Mouse (Mus musculus) hindbrain, embryonic 12.5 days (tissue): ENCODE data around the gene Lmnb2. TPM values are rescaled to one million over a fixed set of nuclear protein-coding genes. Genes with fewer than 3 reads are reported as not detected.

Experiments used
- ATAC-seq: fragments of 200-750 bp; cut with Nextera tagmentation; 2 replicates; pipeline ENCODE4 v1.8.0; 2017; ENCODE audit warnings: moderate TSS enrichment; ENCODE audit not compliant: low FRiP score
- H3K27ac ChIP-seq: fragments of 300-500 bp; sonication (generic); 2 replicates; pipeline ENCODE4 v1.5.1; 2016; ENCODE audit warnings: mild to moderate bottlenecking
- H3K27me3 ChIP-seq: fragments of 300-500 bp; sonication (generic); 2 replicates; pipeline ENCODE4 v1.6.1; 2016; ENCODE audit warnings: mild to moderate bottlenecking
- H3K36me3 ChIP-seq: fragments of 300-500 bp; sonication (generic); 2 replicates; pipeline ENCODE4 v1.6.1; 2016; ENCODE audit warnings: mild to moderate bottlenecking
- H3K4me1 ChIP-seq: fragments of 300-500 bp; sonication (generic); 2 replicates; pipeline ENCODE4 v1.6.1; 2016
- H3K4me2 ChIP-seq: fragments of 300-500 bp; sonication (generic); replicated peaks from 2 replicates; pipeline ENCODE4 v1.6.1; 2016; ENCODE audit warnings: mild to moderate bottlenecking
- H3K4me3 ChIP-seq: fragments of 300-500 bp; sonication (generic); 2 replicates; pipeline ENCODE4 v1.5.1; 2016; ENCODE audit warnings: mild to moderate bottlenecking
- H3K9ac ChIP-seq: fragments of 300-500 bp; sonication (generic); 2 replicates; pipeline ENCODE4 v1.6.1; 2016; ENCODE audit warnings: mild to moderate bottlenecking, moderate library complexity
- H3K9me3 ChIP-seq: fragments of 300-500 bp; sonication (generic); replicated peaks from 2 replicates; pipeline ENCODE4 v1.6.1; 2016; ENCODE audit warnings: mild to moderate bottlenecking
- WGBS: fragments of 180-500 bp; shearing (Covaris S2); methylation state at CpG from one replicate; pipeline ENCODE4 v1.1.7; 2016; 5-methylcytosine and 5-hydroxymethylcytosine counted together
- polyA plus RNA-seq: library from polyadenylated mRNA; unstranded; fragments of >200 nt; fragmentation: Nextera tagmentation; extraction: Ambion mirVana; gene quantifications from 2 replicates; pipeline ENCODE4 v1.2.1, GENCODE M21; 2016

Gene Lmnb2
- polyA plus RNA-seq, 1 experiment from 2014 or later: 56.8 TPM

GRCm38 (mm10) chr10:80901409-80902272, 16.4 kb downstream of the Lmnb2 start:
- no peaks in the 10 kb centered on the region for H3K9me3 ChIP-seq
- H3K27ac ChIP-seq: peak overlapping the region; percentile 69
- H3K4me2 ChIP-seq: peak overlapping the region; percentile 28
- ATAC-seq: no peak; the same call in 1 of the 2 replicates
- no peaks in the 10 kb centered on the region for H3K27me3 ChIP-seq
- H3K4me1 ChIP-seq: peaks cover 20% of the 10 kb centered on the region
- peak overlapping the region; percentile 15; the same call in 1 of the 2 replicates for H3K9ac ChIP-seq
- WGBS: 91% methylated on average over 19 of the region's 19 CpGs
- peaks cover 68% of the 10 kb centered on the region for H3K36me3 ChIP-seq
- no peak overlapping the region for H3K4me3 ChIP-seq

GRCm38 (mm10) chr10:80900318-80901247, 17.5 kb downstream of the Lmnb2 start, which contains the start of gene Timm13:
Timm13 (minus strand) TSS chr10:80900969.
- H3K9ac ChIP-seq: peak within 1 kb of the TSS; percentile 73
- peak within 1 kb of the TSS; percentile 94 for H3K4me2 ChIP-seq
- under 1% methylated on average over 72 of the region's 72 CpGs for WGBS
- H3K4me3 ChIP-seq: peak within 1 kb of the TSS; percentile 67
- H3K27ac ChIP-seq: peak within 1 kb of the TSS; percentile 83
- peaks cover 20% of the 10 kb centered on the region for H3K4me1 ChIP-seq
- H3K9me3 ChIP-seq: no peaks in the 10 kb centered on the region
- no peaks in the 10 kb centered on the region for H3K27me3 ChIP-seq
- peak; percentile 94 for ATAC-seq
- H3K36me3 ChIP-seq: peaks cover 58% of the 10 kb centered on the region

- Histone ChIP-seq H3K4me3 (peak overlapping the region; percentile 67), H3K9me3 (no peaks in the 10 kb centered on the region), H3K36me3 (peaks cover 50% of the 10 kb centered on the region), H3K4me2 (peak overlapping the region; percentile 94), H3K27me3 (no peaks in the 10 kb centered on the region), H3K27ac (peak overlapping the region; percentile 83), H3K4me1 (peaks cover 20% of the 10 kb centered on the region), H3K9ac (peak overlapping the region; percentile 73)
- ATAC-seq: no peak; the same call in 1 of the 2 replicates
- 16% methylated on average over 25 of the region's 25 CpGs for WGBS
Observed at GRCm38 (mm10) chr10:80899591-80900317, 18.3 kb downstream of the Lmnb2 start.

GRCm38 (mm10) chr10:80899074-80899473, 19.0 kb downstream of the Lmnb2 start:
- H3K4me3 ChIP-seq: peak overlapping the region; percentile 67; the same call in 1 of the 2 replicates
- no peaks in the 10 kb centered on the region for H3K27me3 ChIP-seq
- H3K9ac ChIP-seq: peak overlapping the region; percentile 73; the same call in 1 of the 2 replicates
- 92% methylated on average over 8 of the region's 8 CpGs for WGBS
- peaks cover 20% of the 10 kb centered on the region for H3K4me1 ChIP-seq
- H3K4me2 ChIP-seq: peak overlapping the region; percentile 94; the same call in 1 of the 2 replicates
- H3K9me3 ChIP-seq: no peaks in the 10 kb centered on the region
- no peak overlapping the region for H3K27ac ChIP-seq
- H3K36me3 ChIP-seq: peaks cover 44% of the 10 kb centered on the region
- no peak for ATAC-seq

- no peaks in the 10 kb centered on the region for H3K9me3 ChIP-seq
- peak overlapping the region; percentile 2; the same call in 1 of the 2 replicates for H3K9ac ChIP-seq
- peaks cover 20% of the 10 kb centered on the region for H3K4me1 ChIP-seq
- H3K4me2 ChIP-seq: peak overlapping the region; percentile 11
- H3K36me3 ChIP-seq: peaks cover 33% of the 10 kb centered on the region
- ATAC-seq: no peak
- no peaks in the 10 kb centered on the region for H3K27me3 ChIP-seq
- 0 out of 2 replicates have a peak overlapping the region, but pooled peaks have one; percentile 2 for H3K4me3 ChIP-seq
- H3K27ac ChIP-seq: no peak overlapping the region
- WGBS: 33% methylated on average over 41 of the region's 41 CpGs
Observed at GRCm38 (mm10) chr10:80897861-80898510, 20.1 kb downstream of the Lmnb2 start.

- WGBS: 67% methylated on average over 24 of the region's 24 CpGs
- no peak overlapping the region for H3K27ac ChIP-seq
- peaks cover 20% of the 10 kb centered on the region for H3K4me1 ChIP-seq
- H3K9ac ChIP-seq: no peak overlapping the region
- H3K27me3 ChIP-seq: no peaks in the 10 kb centered on the region
- peaks cover 21% of the 10 kb centered on the region for H3K36me3 ChIP-seq
- no peak overlapping the region for H3K4me2 ChIP-seq
- no peaks in the 10 kb centered on the region for H3K9me3 ChIP-seq
- no peak overlapping the region for H3K4me3 ChIP-seq
- no peak for ATAC-seq
Observed at GRCm38 (mm10) chr10:80896581-80897485, 21.2 kb downstream of the Lmnb2 start.

GRCm38 (mm10) chr10:80895697-80896096, 22.3 kb downstream of the Lmnb2 start:
- ATAC-seq: no peak
- WGBS: 87% methylated on average over 6 of the region's 6 CpGs
- Histone ChIP-seq H3K4me1 (peaks cover 20% of the 10 kb centered on the region), H3K9ac (no peak overlapping the region), H3K36me3 (peaks cover 20% of the 10 kb centered on the region; the same call in 1 of the 2 replicates), H3K9me3 (no peaks in the 10 kb centered on the region), H3K4me3 (no peak overlapping the region), H3K27ac (no peak overlapping the region), H3K4me2 (no peak overlapping the region), H3K27me3 (no peaks in the 10 kb centered on the region)

GRCm38 (mm10) chr10:80895100-80895499, 22.9 kb downstream of the Lmnb2 start:
- 90% methylated on average over 7 of the region's 7 CpGs for WGBS

GRCm38 (mm10) chr10:80887181-80887580, 30.9 kb downstream of the Lmnb2 start:
- ATAC-seq: no peak
- Histone ChIP-seq H3K4me2 (no peak overlapping the region), H3K4me3 (no peak overlapping the region), H3K9me3 (no peaks in the 10 kb centered on the region), H3K27ac (no peak overlapping the region), H3K27me3 (peaks cover 26% of the 10 kb centered on the region), H3K9ac (no peak overlapping the region), H3K4me1 (no peaks in the 10 kb centered on the region), H3K36me3 (no peaks in the 10 kb centered on the region)
- 80% methylated on average over 11 of the region's 11 CpGs for WGBS

More at GRCm38 (mm10) chr10:80895100-80895499, 22.9 kb downstream of the Lmnb2 start:
- Histone ChIP-seq H3K4me1 (peaks cover 20% of the 10 kb centered on the region), H3K36me3 (peaks cover 20% of the 10 kb centered on the region; the same call in 1 of the 2 replicates), H3K9ac (no peak overlapping the region), H3K4me3 (no peak overlapping the region), H3K27me3 (0 out of 2 replicates have a peak, but pooled peaks cover 3% of the 10 kb centered on the region), H3K27ac (no peak overlapping the region), H3K4me2 (no peak overlapping the region), H3K9me3 (no peaks in the 10 kb centered on the region)
- ATAC-seq: no peak

GRCm38 (mm10) chr10:80881301-80881700, 36.7 kb downstream of the Lmnb2 start:
- H3K4me2 ChIP-seq: no peak overlapping the region
- no peak overlapping the region for H3K4me3 ChIP-seq
- no peaks in the 10 kb centered on the region for H3K4me1 ChIP-seq
- ATAC-seq: no peak
- H3K9me3 ChIP-seq: no peaks in the 10 kb centered on the region
- no peaks in the 10 kb centered on the region for H3K36me3 ChIP-seq
- no peak overlapping the region for H3K27ac ChIP-seq
- no peak overlapping the region for H3K9ac ChIP-seq
- no peaks in the 10 kb centered on the region for H3K27me3 ChIP-seq
- WGBS: 28% methylated on average over 10 of the region's 10 CpGs
